Mouse (Mus musculus) C2C12 (cell line): Measurements from ENCODE around the gene Esam.

ENCODE experiments used
- MAX ChIP-seq: IDR thresholded peaks from one replicate; pipeline ENCODE4 v1.6.1; 2011; ENCODE audit warnings: mild to moderate bottlenecking, control low read depth
- USF1 ChIP-seq: IDR thresholded peaks from one replicate; pipeline ENCODE4 v1.6.1; 2011; ENCODE audit warnings: low read depth, mild to moderate bottlenecking, control low read depth, moderate library complexity

DNA sequence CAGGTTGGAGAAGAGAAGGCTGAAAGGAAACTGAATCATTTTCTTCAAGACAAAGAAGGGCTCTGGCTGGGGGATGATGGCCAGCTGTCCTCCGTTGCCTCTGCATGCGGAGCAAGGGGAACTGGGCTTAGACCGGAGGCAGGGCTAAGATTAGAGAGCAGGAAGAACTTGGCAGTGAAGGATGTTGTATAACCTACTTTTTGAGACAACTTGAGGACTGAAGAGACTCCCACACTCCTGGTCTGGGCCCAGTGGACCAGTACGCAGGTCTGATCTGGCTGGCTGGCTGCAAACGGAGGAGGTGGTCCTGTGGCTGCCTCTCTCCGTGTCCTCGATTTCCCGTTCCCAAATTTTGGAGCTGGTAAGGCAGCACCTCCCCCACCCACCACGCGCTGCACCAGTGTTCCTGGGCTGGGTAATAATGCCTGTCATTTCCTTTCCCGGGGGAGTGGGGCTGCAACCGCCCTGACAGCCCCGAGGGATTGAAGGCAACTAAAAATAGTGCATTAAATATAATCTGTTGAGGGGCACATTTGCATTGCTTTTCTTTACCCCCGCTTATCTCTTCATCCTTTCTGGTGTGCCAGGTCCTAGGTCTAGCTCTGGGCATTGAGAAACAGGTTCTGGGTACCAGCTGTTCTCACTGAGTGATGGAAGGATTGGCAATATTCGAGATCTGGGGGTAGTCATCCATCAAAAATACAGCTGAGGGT lies 40.2 kb downstream of the Esam start:
- no peak for TF ChIP-seq MAX
- TF ChIP-seq USF1, result no peak
